Mouse (Mus musculus) limb, embryonic 10.5 days (tissue): ENCODE results near the gene Hist1h4j. TPM values are rescaled to one million over a fixed set of nuclear protein-coding genes. Genes with fewer than 3 reads are reported as not detected.
"Not testable (repeated sequence)": the region's sequence is repeated elsewhere in the genome, so short reads cannot be mapped to it uniquely, and the experiment has no call there.

Source experiments
- DNase-seq: peaks from one replicate; pipeline ENCODE4 v3.0.0-alpha.2; 2017; ENCODE audit warnings: low spot score
- H3K27ac ChIP-seq: fragments of 300-500 bp; sonication (generic); 2 replicates; pipeline ENCODE4 v1.5.1; 2016; ENCODE audit warnings: mild to moderate bottlenecking
- H3K27me3 ChIP-seq: fragments of 300-500 bp; sonication (generic); 2 replicates; pipeline ENCODE4 v1.6.1; 2016; ENCODE audit warnings: low read depth, mild to moderate bottlenecking; ENCODE audit not compliant: poor library complexity, severe bottlenecking
- H3K36me3 ChIP-seq: fragments of 300-500 bp; sonication (generic); 2 replicates; pipeline ENCODE4 v1.6.1; 2016; ENCODE audit warnings: mild to moderate bottlenecking, moderate library complexity
- H3K4me1 ChIP-seq: fragments of 300-500 bp; sonication (generic); 2 replicates; pipeline ENCODE4 v1.6.1; 2016
- H3K4me3 ChIP-seq: fragments of 300-500 bp; sonication (generic); 2 replicates; pipeline ENCODE4 v1.5.1; 2016; ENCODE audit warnings: mild to moderate bottlenecking, moderate library complexity
- H3K9me3 ChIP-seq: fragments of 300-500 bp; sonication (generic); replicated peaks from 2 replicates; pipeline ENCODE4 v1.6.1; 2016; ENCODE audit warnings: mild to moderate bottlenecking
- WGBS: fragments of 180-500 bp; shearing (Covaris S2); methylation state at CpG from one replicate; pipeline ENCODE4 v1.1.7; 2016; 5-methylcytosine and 5-hydroxymethylcytosine counted together
- microRNA-seq: library from miRNA; unstranded; fragments of <30 nt; microRNA quantifications from one replicate; pipeline ENCODE4, GENCODE M21; 2017
- polyA plus RNA-seq: library from polyadenylated mRNA; unstranded; fragments of >200 nt; fragmentation: Nextera tagmentation; extraction: Ambion mirVana; gene quantifications from 2 replicates; pipeline ENCODE4 v1.2.1, GENCODE M21; 2016

Gene Hist1h4j
- polyA plus RNA-seq, 1 experiment from 2014 or later = 1.6 TPM

GRCm38 (mm10) chr13:21779767-21780731, 45.2 kb downstream of the Hist1h4j start, which contains the start of gene Hist1h1b:
Gene Hist1h1b (minus strand): TSS chr13:21780625.
- DNase-seq = peak; percentile 88
- peaks cover 24% of the 10 kb centered on the region for H3K4me1 ChIP-seq
- peak within 1 kb of the TSS; percentile 93 for H3K27ac ChIP-seq
- H3K27me3 ChIP-seq = no peaks in the 10 kb centered on the region
- H3K4me3 ChIP-seq = peak within 1 kb of the TSS; percentile 61
- H3K9me3 ChIP-seq = no peaks in the 10 kb centered on the region
- WGBS = under 1% methylated on average over 44 of the region's 44 CpGs
- no peaks in the 10 kb centered on the region for H3K36me3 ChIP-seq

GRCm38 (mm10) chr13:21781021-21781555, 46.2 kb downstream of the Hist1h4j start:
- Histone ChIP-seq H3K36me3 (no peaks in the 10 kb centered on the region), H3K27ac (peak overlapping the region; percentile 93), H3K4me3 (peak overlapping the region; percentile 61; the same call in 1 of the 2 replicates), H3K4me1 (peaks cover 28% of the 10 kb centered on the region), H3K9me3 (no peaks in the 10 kb centered on the region), H3K27me3 (no peaks in the 10 kb centered on the region)
- 43% methylated on average over 6 of the region's 6 CpGs for WGBS
- peak; percentile 30 for DNase-seq

GRCm38 (mm10) chr13:21781639-21782038, 46.8 kb downstream of the Hist1h4j start:
- H3K4me1 ChIP-seq = peaks cover 29% of the 10 kb centered on the region
- 92% methylated on average over 1 of the region's 1 CpGs for WGBS
- no peaks in the 10 kb centered on the region for H3K27me3 ChIP-seq
- peak overlapping the region; percentile 93 for H3K27ac ChIP-seq
- no peaks in the 10 kb centered on the region for H3K36me3 ChIP-seq
- peak; percentile 14 for DNase-seq
- H3K4me3 ChIP-seq = 0 out of 2 replicates have a peak overlapping the region, but pooled peaks have one; percentile 52
- H3K9me3 ChIP-seq = no peaks in the 10 kb centered on the region

- 2% methylated on average over 22 of the region's 35 CpGs for WGBS
- Histone ChIP-seq H3K4me3 (peak overlapping the region; percentile 52), H3K4me1 (peaks cover 29% of the 10 kb centered on the region), H3K27ac (peak overlapping the region; percentile 93)
- DNase-seq = peak; percentile 63
- H3K9me3 ChIP-seq, H3K36me3 ChIP-seq, H3K27me3 ChIP-seq: not testable (repeated sequence)
Observed at GRCm38 (mm10) chr13:21782361-21783254, 47.7 kb downstream of the Hist1h4j start.

GRCm38 (mm10) chr13:21783255-21783617, 48.4 kb downstream of the Hist1h4j start, which contains the start of gene Hist1h3i:
Gene Hist1h3i (minus strand): TSS chr13:21783370.
- DNase-seq = peak; percentile 38
- Histone ChIP-seq H3K4me1 (peaks cover 29% of the 10 kb centered on the region), H3K27me3 (no peaks in the 10 kb centered on the region), H3K4me3 (peak within 1 kb of the TSS; percentile 52), H3K9me3 (no peaks in the 10 kb centered on the region), H3K27ac (peak within 1 kb of the TSS; percentile 93), H3K36me3 (no peaks in the 10 kb centered on the region)
- WGBS = under 1% methylated on average over 16 of the region's 20 CpGs

- no peaks in the 10 kb centered on the region for H3K36me3 ChIP-seq
- H3K27ac ChIP-seq = peak overlapping the region; percentile 93
- H3K4me3 ChIP-seq = peak overlapping the region; percentile 52
- WGBS = 3% methylated on average over 9 of the region's 9 CpGs
- peaks cover 31% of the 10 kb centered on the region for H3K4me1 ChIP-seq
- DNase-seq = peak; percentile 59
- no peaks in the 10 kb centered on the region for H3K9me3 ChIP-seq
- H3K27me3 ChIP-seq = no peaks in the 10 kb centered on the region
Observed at GRCm38 (mm10) chr13:21783734-21784161, 48.9 kb downstream of the Hist1h4j start.

GRCm38 (mm10) chr13:21784311-21784710, 49.4 kb downstream of the Hist1h4j start:
- DNase-seq = peak; percentile 33
- H3K27ac ChIP-seq = peak overlapping the region; percentile 93
- peak overlapping the region; percentile 52 for H3K4me3 ChIP-seq
- H3K9me3 ChIP-seq = no peaks in the 10 kb centered on the region
- H3K4me1 ChIP-seq = peaks cover 34% of the 10 kb centered on the region
- no peaks in the 10 kb centered on the region for H3K36me3 ChIP-seq
- 21% methylated on average over 6 of the region's 6 CpGs for WGBS
- H3K27me3 ChIP-seq = no peaks in the 10 kb centered on the region

Small RNA genes within 50 kb of the gene (microRNA-seq; reads per million reads assigned to microRNA genes)
- gene Gm44357 (not detected), gene Gm44367 (0.88 reads per million), gene Gm44454 (0.88 reads per million)

Other genes starting within 250 kb of the Hist1h4j start
- 0.20 and 0.28 TPM in 2 replicates for gene AK157302, start 239.8 kb upstream of the Hist1h4j start, polyA plus RNA-seq
- 3.6 and 5.0 TPM in 2 replicates for gene Gm11273, start 233.6 kb upstream of the Hist1h4j start, polyA plus RNA-seq
- 6.8 and 9.6 TPM in 2 replicates for gene Zkscan8, start 203.9 kb upstream of the Hist1h4j start, polyA plus RNA-seq
- gene Olfr1366, start 192.3 kb upstream of the Hist1h4j start, polyA plus RNA-seq = 0.06 TPM in 1 of 2 replicates, not detected in the other
- not detected in 2 replicates for gene Olfr1535, start 175.2 kb upstream of the Hist1h4j start, polyA plus RNA-seq
- gene Olfr1364, start 153.3 kb upstream of the Hist1h4j start, polyA plus RNA-seq = not detected in 2 replicates
- not detected in 2 replicates for gene Olfr1362, start 121.0 kb upstream of the Hist1h4j start, polyA plus RNA-seq
- gene Olfr11, start 92.5 kb upstream of the Hist1h4j start, polyA plus RNA-seq = not detected in 2 replicates
- gene Olfr1361, start 71.7 kb upstream of the Hist1h4j start, polyA plus RNA-seq = not detected in 2 replicates
- not detected in 2 replicates for gene Olfr1360, start 57.7 kb upstream of the Hist1h4j start, polyA plus RNA-seq
- gene Olfr1359, start 37.0 kb upstream of the Hist1h4j start, polyA plus RNA-seq = not detected in 2 replicates
- gene Hist1h2bl, start 18.9 kb upstream of the Hist1h4j start, polyA plus RNA-seq = 1.7 and 2.0 TPM in 2 replicates
- gene Hist1h2ai, start 18.6 kb upstream of the Hist1h4j start, polyA plus RNA-seq = 19.5 and 28.4 TPM in 2 replicates
- 8.0 and 10.2 TPM in 2 replicates for gene Hist1h3h, start 17.4 kb upstream of the Hist1h4j start, polyA plus RNA-seq
- 6.8 and 7.9 TPM in 2 replicates for gene Hist1h2bm, start 13.0 kb upstream of the Hist1h4j start, polyA plus RNA-seq
- gene Hist1h4k, start 15.4 kb downstream of the Hist1h4j start, polyA plus RNA-seq = 4.9 TPM in 1 of 2 replicates, not detected in the other
- 14.3 and 19.6 TPM in 2 replicates for gene Hist1h2ak, start 18.8 kb downstream of the Hist1h4j start, polyA plus RNA-seq
- 1.4 and 3.8 TPM in 2 replicates for gene Hist1h2bn, start 19.1 kb downstream of the Hist1h4j start, polyA plus RNA-seq
- gene Hist1h1b, start 45.6 kb downstream of the Hist1h4j start, polyA plus RNA-seq = 33.1 and 40.9 TPM in 2 replicates
- gene Hist1h3i, start 48.3 kb downstream of the Hist1h4j start, polyA plus RNA-seq = 131 and 133 TPM in 2 replicates
- gene Hist1h2an, start 52.2 kb downstream of the Hist1h4j start, polyA plus RNA-seq = 5.4 and 9.9 TPM in 2 replicates
- 3.4 and 5.5 TPM in 2 replicates for gene Hist1h2bp, start 52.4 kb downstream of the Hist1h4j start, polyA plus RNA-seq
- 17.9 and 22.1 TPM in 2 replicates for gene Hist1h2bq, start 75.1 kb downstream of the Hist1h4j start, polyA plus RNA-seq
- gene Hist1h2ao, start 75.4 kb downstream of the Hist1h4j start, polyA plus RNA-seq = 2.0 and 2.1 TPM in 2 replicates
- not detected in 2 replicates for gene Hist1h4m, start 76.7 kb downstream of the Hist1h4j start, polyA plus RNA-seq
- 10.5 and 11.5 TPM in 2 replicates for gene Hist1h4n, start 97.1 kb downstream of the Hist1h4j start, polyA plus RNA-seq
- 6,450 and 6,557 TPM in 2 replicates for gene Hist1h2ap, start 98.4 kb downstream of the Hist1h4j start, polyA plus RNA-seq
- gene Hist1h2br, start 98.7 kb downstream of the Hist1h4j start, polyA plus RNA-seq = 19.4 and 23.0 TPM in 2 replicates
- gene Zfp184, start 210.0 kb downstream of the Hist1h4j start, polyA plus RNA-seq = 22.4 and 27.0 TPM in 2 replicates
- 0.14 and 0.28 TPM in 2 replicates for gene Pom121l2, start 246.1 kb downstream of the Hist1h4j start, polyA plus RNA-seq